Mouse (Mus musculus): ENCODE measurements around the gene Zbtb46. TPM values are rescaled to one million over a fixed set of nuclear protein-coding genes. Genes with fewer than 3 reads are reported as not detected.
A peak's percentile ranks its signal among the peaks of the same experiment; 100 is the strongest.

Gene Zbtb46
- polyA plus RNA-seq, 2 experiments = 5.3 to 6.8 TPM

- Histone ChIP-seq H3K36me3 (replicated peaks; ENCODE audit: control insufficient read depth, insufficient read depth, low read depth) (no peaks in the 10 kb centered on the region), H3K4me2 (ENCODE audit: low read depth) (no peak overlapping the region), H3K4me1 (replicated peaks; ENCODE audit: control insufficient read depth in 2 of 2, insufficient read depth in 2 of 2, low read length in 1 of 2) (peaks cover 9 to 42% of the 10 kb centered on the region in 2 experiments), H3K27ac (no peak overlapping the region), H3K27me3 (ENCODE audit: control insufficient read depth, insufficient read depth, low read length) (no peaks in the 10 kb centered on the region), H3K9me3 (ENCODE audit: control insufficient read depth, low read length) (no peaks in the 10 kb centered on the region), H3K9ac (replicated peaks) (no peak overlapping the region), H3K4me3 (ENCODE audit: insufficient read depth in 1 of 2, low read depth in 2 of 2, low read length in 2 of 2) (no peak overlapping the region)
- ATAC-seq (ENCODE audit: insufficient read depth) (peak; percentile 53), DNase-seq (ENCODE audit: low read depth in 3 of 3, low spot score in 3 of 3) (no peak)
- TF ChIP-seq CTCF (IDR thresholded peaks at IDR 0.05; ENCODE audit: low read depth) (no peak), EP300 (IDR thresholded peaks at IDR 0.05; ENCODE audit: low read depth) (no peak)
- 33% methylated on average over 5 of the region's 5 CpGs for WGBS (ENCODE audit: insufficient replicate concordance)
These were observed 28.4 kb upstream of the Zbtb46 start for GRCm38 (mm10) chr2:181487338-181488277.

GRCm38 (mm10) chr2:181485741-181486140, 26.5 kb upstream of the Zbtb46 start:
- H3K4me1 ChIP-seq (replicated peaks; ENCODE audit: control insufficient read depth in 2 of 2, insufficient read depth in 2 of 2, low read length in 1 of 2) = peaks cover 9 to 35% of the 10 kb centered on the region in 2 experiments
- no peak for DNase-seq (ENCODE audit: low read depth in 3 of 3, low spot score in 3 of 3)
- no peak for ATAC-seq (ENCODE audit: insufficient read depth)

GRCm38 (mm10) chr2:181484456-181485233, 25.4 kb upstream of the Zbtb46 start:
- WGBS (ENCODE audit: insufficient replicate concordance) = 41% methylated on average over 6 of the region's 6 CpGs
- Histone ChIP-seq H3K4me1 (replicated peaks; ENCODE audit: control insufficient read depth in 2 of 2, insufficient read depth in 2 of 2, low read length in 1 of 2) (peaks cover 9 to 35% of the 10 kb centered on the region in 2 experiments), H3K36me3 (replicated peaks; ENCODE audit: control insufficient read depth, insufficient read depth, low read depth) (no peaks in the 10 kb centered on the region), H3K27ac (no peak overlapping the region), H3K4me2 (ENCODE audit: low read depth) (no peak overlapping the region), H3K9me3 (ENCODE audit: control insufficient read depth, low read length) (no peaks in the 10 kb centered on the region), H3K9ac (replicated peaks) (no peak overlapping the region), H3K27me3 (ENCODE audit: control insufficient read depth, insufficient read depth, low read length) (no peaks in the 10 kb centered on the region), H3K4me3 (ENCODE audit: insufficient read depth in 1 of 2, low read depth in 2 of 2, low read length in 2 of 2) (no peak overlapping the region)
- no peak for DNase-seq (ENCODE audit: low read depth in 3 of 3, low spot score in 3 of 3)
- peak; percentile 40; the same call in 1 of the 2 replicates for ATAC-seq (ENCODE audit: insufficient read depth)
- TF ChIP-seq CTCF (IDR thresholded peaks at IDR 0.05; ENCODE audit: low read depth) (no peak), EP300 (IDR thresholded peaks at IDR 0.05; ENCODE audit: low read depth) (no peak)

More at GRCm38 (mm10) chr2:181485741-181486140, 26.5 kb upstream of the Zbtb46 start:
- Histone ChIP-seq H3K4me3 (ENCODE audit: insufficient read depth in 1 of 2, low read depth in 2 of 2, low read length in 2 of 2) (no peak overlapping the region), H3K36me3 (replicated peaks; ENCODE audit: control insufficient read depth, insufficient read depth, low read depth) (no peaks in the 10 kb centered on the region), H3K9me3 (ENCODE audit: control insufficient read depth, low read length) (no peaks in the 10 kb centered on the region), H3K9ac (replicated peaks) (no peak overlapping the region), H3K4me2 (ENCODE audit: low read depth) (no peak overlapping the region), H3K27me3 (ENCODE audit: control insufficient read depth, insufficient read depth, low read length) (no peaks in the 10 kb centered on the region), H3K27ac (no peak overlapping the region)
- 47% methylated on average over 1 of the region's 1 CpGs for WGBS (ENCODE audit: insufficient replicate concordance)
- TF ChIP-seq CTCF (IDR thresholded peaks at IDR 0.05; ENCODE audit: low read depth) (no peak), EP300 (IDR thresholded peaks at IDR 0.05; ENCODE audit: low read depth) (no peak)

- peak; percentile 40; the same call in 1 of the 2 replicates for ATAC-seq (ENCODE audit: insufficient read depth)
- H3K4me1 ChIP-seq (replicated peaks; ENCODE audit: control insufficient read depth in 2 of 2, insufficient read depth in 2 of 2, low read length in 1 of 2) = peaks cover 9 to 35% of the 10 kb centered on the region in 2 experiments
- H3K27me3 ChIP-seq (ENCODE audit: control insufficient read depth, insufficient read depth, low read length) = no peaks in the 10 kb centered on the region
- H3K27ac ChIP-seq = no peak overlapping the region
- TF ChIP-seq CTCF (IDR thresholded peaks at IDR 0.05; ENCODE audit: low read depth) (peak; percentile 38; the same call in 1 of the 2 replicates), EP300 (IDR thresholded peaks at IDR 0.05; ENCODE audit: low read depth) (no peak)
- H3K9ac ChIP-seq (replicated peaks) = no peak overlapping the region
- peak in 1 of 3 experiments; percentile 58 for DNase-seq (ENCODE audit: low read depth in 3 of 3, low spot score in 3 of 3)
- no peak overlapping the region for H3K4me3 ChIP-seq (ENCODE audit: insufficient read depth in 1 of 2, low read depth in 2 of 2, low read length in 2 of 2)
- H3K9me3 ChIP-seq (ENCODE audit: control insufficient read depth, low read length) = no peaks in the 10 kb centered on the region
- no peaks in the 10 kb centered on the region for H3K36me3 ChIP-seq (replicated peaks; ENCODE audit: control insufficient read depth, insufficient read depth, low read depth)
- H3K4me2 ChIP-seq (ENCODE audit: low read depth) = peak overlapping the region; percentile 30
- WGBS (ENCODE audit: insufficient replicate concordance) = 23% methylated on average over 7 of the region's 7 CpGs
These were observed 24.5 kb upstream of the Zbtb46 start for GRCm38 (mm10) chr2:181483562-181484318.
